Mouse (Mus musculus) ES-E14 (cell line): ENCODE results near the gene Hist1h2br.
"Not testable (repeated sequence)": the region's sequence is repeated elsewhere in the genome, so short reads cannot be mapped to it uniquely, and the experiment has no call there.

Experiments
- CHD2 ChIP-seq: IDR thresholded peaks from 2 replicates; pipeline ENCODE4 v1.6.1; 2014; ENCODE audit warnings: mild to moderate bottlenecking, low read depth, low read length, inconsistent platforms
- HCFC1 ChIP-seq: IDR thresholded peaks from 2 replicates; pipeline ENCODE4 v1.6.1; 2012; ENCODE audit warnings: low read length, inconsistent platforms, borderline replicate concordance; ENCODE audit not compliant: insufficient read depth
- MAFK ChIP-seq: IDR thresholded peaks from 2 replicates; pipeline ENCODE4 v1.6.1; 2014; ENCODE audit warnings: mild to moderate bottlenecking, low read depth, low read length, inconsistent platforms; ENCODE audit not compliant: insufficient read depth

- not testable (repeated sequence) for TF ChIP-seq HCFC1, CHD2, MAFK
Observed at GRCm38 (mm10) chr13:21797163-21797562, 36.4 kb upstream of the Hist1h2br start.
